Mouse (Mus musculus) left cerebral cortex, adult 2 months (tissue): ENCODE results near the gene Ncam2. TPM values are rescaled to one million over a fixed set of nuclear protein-coding genes. Genes with fewer than 3 reads are reported as not detected.

Experiments
- DNase-seq, 2 experiments: peaks; one replicate each; pipeline ENCODE4 v3.0.0; 2021 to 2022; ENCODE audit warnings: low spot score in 2 of 2, mixed read lengths in 1 of 2; ENCODE audit errors: extremely low spot score in 1 of 2
- H3K27ac ChIP-seq: fragments of 200-600 bp; 2 replicates; pipeline ENCODE4 v1.8.1; 2022
- H3K4me3 ChIP-seq: fragments of 200-600 bp; 2 replicates; pipeline ENCODE4 v1.8.1; 2022
- CTCF ChIP-seq: fragments of 200-600 bp; IDR thresholded peaks from 2 replicates; pipeline ENCODE4 v1.8.1; 2022; ENCODE audit warnings: antibody characterized with exemption, mild to moderate bottlenecking, moderate library complexity
- intact Hi-C: fragments of 180-260 bp; cut with DNase I; formaldehyde crosslinking; loops from one replicate; pipeline ENCODE4 v1.15.1; 2025
- total RNA-seq, 2 experiments: library from RNA; stranded (reverse); gene quantifications; 2 replicates each; pipeline ENCODE4 v1.2.3; 2021

The Ncam2 gene
- total RNA-seq, 2 experiments from 2014 or later, result 77.3 to 81.7 TPM

GRCm38 (mm10) chr16:81472925-81473324 lies 272.4 kb downstream of the Ncam2 start:
- no peak overlapping the region for H3K27ac ChIP-seq
- no peak for TF ChIP-seq CTCF
- intact Hi-C loops, result no loop called here
- no peak overlapping the region for H3K4me3 ChIP-seq
- DNase-seq, result no peak

- intact Hi-C loops, result no loop called here
Observed at GRCm38 (mm10) chr16:81481058-81481457, 280.6 kb downstream of the Ncam2 start.

GRCm38 (mm10) chr16:81496111-81496510 lies 295.6 kb downstream of the Ncam2 start:
- TF ChIP-seq CTCF, result no peak
- Histone ChIP-seq H3K4me3 (no peak overlapping the region), H3K27ac (no peak overlapping the region)
- DNase-seq, result no peak
- intact Hi-C loops, result no loop called here

More at GRCm38 (mm10) chr16:81481058-81481457, 280.6 kb downstream of the Ncam2 start:
- TF ChIP-seq CTCF, result no peak
- no peak for DNase-seq
- Histone ChIP-seq H3K4me3 (no peak overlapping the region), H3K27ac (no peak overlapping the region)

GRCm38 (mm10) chr16:81502578-81502977 lies 302.1 kb downstream of the Ncam2 start:
- TF ChIP-seq CTCF, result no peak
- no peak overlapping the region for H3K27ac ChIP-seq
- no peak for DNase-seq
- intact Hi-C loops, result no loop called here
- no peak overlapping the region for H3K4me3 ChIP-seq

- Histone ChIP-seq H3K27ac (no peak overlapping the region), H3K4me3 (no peak overlapping the region)
- no peak for TF ChIP-seq CTCF
- intact Hi-C loops, result no loop called here
- no peak for DNase-seq
Observed at GRCm38 (mm10) chr16:81536230-81536629, 335.7 kb downstream of the Ncam2 start.

GRCm38 (mm10) chr16:81587565-81588107 lies 387.1 kb downstream of the Ncam2 start:
- TF ChIP-seq CTCF, result no peak
- DNase-seq, result no peak
- H3K4me3 ChIP-seq, result no peak overlapping the region
- intact Hi-C loops, result no loop called here
- no peak overlapping the region for H3K27ac ChIP-seq

GRCm38 (mm10) chr16:81623276-81623675 lies 422.8 kb downstream of the Ncam2 start:
- no peak for DNase-seq
- no peak overlapping the region for H3K27ac ChIP-seq
- intact Hi-C loops, result no loop called here
- H3K4me3 ChIP-seq, result no peak overlapping the region
- no peak for TF ChIP-seq CTCF

- Histone ChIP-seq H3K27ac (no peak overlapping the region), H3K4me3 (no peak overlapping the region)
- no peak for DNase-seq
- no peak for TF ChIP-seq CTCF
- intact Hi-C loops, result no loop called here
Observed at GRCm38 (mm10) chr16:81623776-81624175, 423.3 kb downstream of the Ncam2 start.

- intact Hi-C loops, result no loop called here
- no peak overlapping the region for H3K4me3 ChIP-seq
Observed at GRCm38 (mm10) chr16:81650286-81650685, 449.8 kb downstream of the Ncam2 start.

GRCm38 (mm10) chr16:81651550-81651949 lies 451.1 kb downstream of the Ncam2 start:
- intact Hi-C loops, result no loop called here
- DNase-seq, result no peak
- TF ChIP-seq CTCF, result no peak
- H3K27ac ChIP-seq, result no peak overlapping the region
- H3K4me3 ChIP-seq, result no peak overlapping the region

More at GRCm38 (mm10) chr16:81650286-81650685, 449.8 kb downstream of the Ncam2 start:
- TF ChIP-seq CTCF, result no peak
- H3K27ac ChIP-seq, result no peak overlapping the region
- no peak for DNase-seq

GRCm38 (mm10) chr16:81656550-81656949 lies 456.1 kb downstream of the Ncam2 start:
- TF ChIP-seq CTCF, result no peak
- Histone ChIP-seq H3K4me3 (no peak overlapping the region), H3K27ac (no peak overlapping the region)
- intact Hi-C loops, result no loop called here
- DNase-seq, result no peak

- Histone ChIP-seq H3K27ac (no peak overlapping the region), H3K4me3 (no peak overlapping the region)
- no peak for TF ChIP-seq CTCF
- DNase-seq, result no peak
- intact Hi-C loops, result no loop called here
Observed at GRCm38 (mm10) chr16:81673866-81674265, 473.4 kb downstream of the Ncam2 start.

- Histone ChIP-seq H3K4me3 (no peak overlapping the region), H3K27ac (no peak overlapping the region)
- intact Hi-C loops, result no loop called here
- TF ChIP-seq CTCF, result no peak
- no peak for DNase-seq
Observed at GRCm38 (mm10) chr16:81675546-81675945, 475.0 kb downstream of the Ncam2 start.
